Mouse (Mus musculus): ENCODE measurements at regions not wholly inside any gene's neighbourhood (a gene's known extent, or its start where the extent isn't known, plus 50 kb on each side); places are given as distances from the start of the nearest gene placed in this dataset.

- Histone ChIP-seq H3K4me3 (ENCODE audit: extremely low read depth, insufficient read depth, insufficient read length) (no peak overlapping the region), H3K27me3 (ENCODE audit: control insufficient read depth, insufficient read depth, low read length) (no peaks in the 10 kb centered on the region), H3K27ac (ENCODE audit: insufficient read depth, low read length) (no peak overlapping the region), H3K36me3 (ENCODE audit: control insufficient read depth, insufficient read depth, low read length) (no peaks in the 10 kb centered on the region), H3K4me1 (ENCODE audit: control insufficient read depth, insufficient read depth, insufficient read length) (no peaks in the 10 kb centered on the region)
- no peak for TF ChIP-seq POLR2A (IDR thresholded peaks at IDR 0.05; ENCODE audit: low read depth, low read length)
- no peak for TF ChIP-seq CTCF (IDR thresholded peaks at IDR 0.05; ENCODE audit: extremely low read depth, insufficient read depth, insufficient read length, insufficient replicate concordance)
- WGBS, result 84% methylated on average over 1 of the region's 1 CpGs
- no peak for DNase-seq (ENCODE audit: low read depth in 1 of 2, low spot score in 2 of 2)
Observed at GRCm38 (mm10) chr13:73099407-73099806, 160.9 kb upstream of the Irx4 start.

- TF ChIP-seq POLR2A (IDR thresholded peaks at IDR 0.05; ENCODE audit: low read depth, low read length) (no peak), CTCF (IDR thresholded peaks at IDR 0.05; ENCODE audit: extremely low read depth, insufficient read depth, insufficient read length, insufficient replicate concordance) (no peak)
- H3K27me3 ChIP-seq (ENCODE audit: control insufficient read depth, insufficient read depth, low read length), result no peaks in the 10 kb centered on the region
- H3K36me3 ChIP-seq (ENCODE audit: control insufficient read depth, insufficient read depth, low read length), result no peaks in the 10 kb centered on the region
- no peak overlapping the region for H3K4me3 ChIP-seq (ENCODE audit: extremely low read depth, insufficient read depth, insufficient read length)
- no peak overlapping the region for H3K27ac ChIP-seq (ENCODE audit: insufficient read depth, low read length)
- no peak for DNase-seq (ENCODE audit: low read depth in 1 of 2, low spot score in 2 of 2)
- no peaks in the 10 kb centered on the region for H3K4me1 ChIP-seq (ENCODE audit: control insufficient read depth, insufficient read depth, insufficient read length)
- 86% methylated on average over 14 of the region's 14 CpGs for WGBS
Observed at GRCm38 (mm10) chr13:73107250-73107993, 152.9 kb upstream of the Irx4 start.

- WGBS, result 84% methylated on average over 22 of the region's 22 CpGs
- DNase-seq (ENCODE audit: low read depth in 1 of 2, low spot score in 2 of 2), result no peak
- Histone ChIP-seq H3K4me1 (ENCODE audit: control insufficient read depth, insufficient read depth, insufficient read length) (no peaks in the 10 kb centered on the region), H3K4me3 (ENCODE audit: extremely low read depth, insufficient read depth, insufficient read length) (no peak overlapping the region), H3K36me3 (ENCODE audit: control insufficient read depth, insufficient read depth, low read length) (no peaks in the 10 kb centered on the region), H3K27ac (ENCODE audit: insufficient read depth, low read length) (no peak overlapping the region), H3K27me3 (ENCODE audit: control insufficient read depth, insufficient read depth, low read length) (no peaks in the 10 kb centered on the region)
- TF ChIP-seq POLR2A (IDR thresholded peaks at IDR 0.05; ENCODE audit: low read depth, low read length), result no peak
Observed at GRCm38 (mm10) chr13:73116822-73117632, 143.3 kb upstream of the Irx4 start.

- Histone ChIP-seq H3K4me1 (ENCODE audit: control insufficient read depth, insufficient read depth, insufficient read length) (no peaks in the 10 kb centered on the region), H3K4me3 (ENCODE audit: extremely low read depth, insufficient read depth, insufficient read length) (no peak overlapping the region), H3K27me3 (ENCODE audit: control insufficient read depth, insufficient read depth, low read length) (no peaks in the 10 kb centered on the region), H3K27ac (ENCODE audit: insufficient read depth, low read length) (no peak overlapping the region), H3K36me3 (ENCODE audit: control insufficient read depth, insufficient read depth, low read length) (no peaks in the 10 kb centered on the region)
- WGBS, result 92% methylated on average over 15 of the region's 15 CpGs
- no peak for TF ChIP-seq POLR2A (IDR thresholded peaks at IDR 0.05; ENCODE audit: low read depth, low read length)
- no peak for TF ChIP-seq CTCF (IDR thresholded peaks at IDR 0.05; ENCODE audit: extremely low read depth, insufficient read depth, insufficient read length, insufficient replicate concordance)
- no peak for DNase-seq (ENCODE audit: low read depth in 1 of 2, low spot score in 2 of 2)
Observed at GRCm38 (mm10) chr13:73117633-73118076, 142.6 kb upstream of the Irx4 start.

- WGBS, result 94% methylated on average over 1 of the region's 1 CpGs
- TF ChIP-seq POLR2A (IDR thresholded peaks at IDR 0.05; ENCODE audit: low read depth, low read length), result no peak
- TF ChIP-seq CTCF (IDR thresholded peaks at IDR 0.05; ENCODE audit: extremely low read depth, insufficient read depth, insufficient read length, insufficient replicate concordance), result no peak
- H3K4me3 ChIP-seq (ENCODE audit: extremely low read depth, insufficient read depth, insufficient read length), result no peak overlapping the region
- H3K4me1 ChIP-seq (ENCODE audit: control insufficient read depth, insufficient read depth, insufficient read length), result no peaks in the 10 kb centered on the region
- no peak for DNase-seq (ENCODE audit: low read depth in 1 of 2, low spot score in 2 of 2)
- H3K27ac ChIP-seq (ENCODE audit: insufficient read depth, low read length), result no peak overlapping the region
- no peaks in the 10 kb centered on the region for H3K36me3 ChIP-seq (ENCODE audit: control insufficient read depth, insufficient read depth, low read length)
- H3K27me3 ChIP-seq (ENCODE audit: control insufficient read depth, insufficient read depth, low read length), result no peaks in the 10 kb centered on the region
Observed at GRCm38 (mm10) chr13:73122945-73123344, 137.3 kb upstream of the Irx4 start.

- Histone ChIP-seq H3K36me3 (ENCODE audit: control insufficient read depth, insufficient read depth, low read length) (no peaks in the 10 kb centered on the region), H3K4me3 (ENCODE audit: extremely low read depth, insufficient read depth, insufficient read length) (no peak overlapping the region), H3K4me1 (ENCODE audit: control insufficient read depth, insufficient read depth, insufficient read length) (no peaks in the 10 kb centered on the region), H3K27ac (ENCODE audit: insufficient read depth, low read length) (no peak overlapping the region), H3K27me3 (ENCODE audit: control insufficient read depth, insufficient read depth, low read length) (no peaks in the 10 kb centered on the region)
- DNase-seq (ENCODE audit: low read depth in 1 of 2, low spot score in 2 of 2), result no peak
- 86% methylated on average over 6 of the region's 6 CpGs for WGBS
- TF ChIP-seq POLR2A (IDR thresholded peaks at IDR 0.05; ENCODE audit: low read depth, low read length) (no peak), CTCF (IDR thresholded peaks at IDR 0.05; ENCODE audit: extremely low read depth, insufficient read depth, insufficient read length, insufficient replicate concordance) (no peak)
Observed at GRCm38 (mm10) chr13:73131270-73131669, 129.0 kb upstream of the Irx4 start.

GRCm38 (mm10) chr13:73132746-73133145, 127.5 kb upstream of the Irx4 start:
- H3K4me3 ChIP-seq (ENCODE audit: extremely low read depth, insufficient read depth, insufficient read length), result no peak overlapping the region
- TF ChIP-seq POLR2A (IDR thresholded peaks at IDR 0.05; ENCODE audit: low read depth, low read length), result no peak
- TF ChIP-seq CTCF (IDR thresholded peaks at IDR 0.05; ENCODE audit: extremely low read depth, insufficient read depth, insufficient read length, insufficient replicate concordance), result no peak
- H3K36me3 ChIP-seq (ENCODE audit: control insufficient read depth, insufficient read depth, low read length), result no peaks in the 10 kb centered on the region
- H3K4me1 ChIP-seq (ENCODE audit: control insufficient read depth, insufficient read depth, insufficient read length), result no peaks in the 10 kb centered on the region
- 73% methylated on average over 6 of the region's 6 CpGs for WGBS
- no peak for DNase-seq (ENCODE audit: low read depth in 1 of 2, low spot score in 2 of 2)
- no peaks in the 10 kb centered on the region for H3K27me3 ChIP-seq (ENCODE audit: control insufficient read depth, insufficient read depth, low read length)
- no peak overlapping the region for H3K27ac ChIP-seq (ENCODE audit: insufficient read depth, low read length)
